Mouse (Mus musculus): ENCODE measurements around the gene Vmn1r94.
"Not testable (repeated sequence)": the region's sequence is repeated elsewhere in the genome, so short reads cannot be mapped to it uniquely, and the experiment has no call there.

Vmn1r94 gene

DNA sequence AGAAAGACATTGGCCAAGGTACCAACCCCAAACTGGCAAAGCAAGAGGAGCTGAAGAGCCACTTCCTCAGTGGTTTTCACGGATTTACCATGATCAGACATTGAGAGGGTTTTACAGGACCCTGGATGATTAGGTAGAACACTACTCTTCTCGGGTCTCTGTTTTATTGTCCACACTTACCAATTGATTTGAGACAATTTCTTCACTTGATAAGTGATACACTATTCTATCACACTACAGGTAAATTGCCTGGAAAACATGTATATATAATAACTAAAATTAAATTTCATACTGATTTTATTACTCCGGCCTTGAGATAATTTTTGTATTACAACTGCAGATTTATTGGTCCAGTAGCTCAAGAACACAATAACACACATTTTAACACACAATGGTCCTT, at the start of gene Vmn1r94:
Gene Vmn1r94, minus strand, starts transcription at position 101 of the 400 bp plus-strand sequence.
- DNase-seq: not testable (repeated sequence)

DNA sequence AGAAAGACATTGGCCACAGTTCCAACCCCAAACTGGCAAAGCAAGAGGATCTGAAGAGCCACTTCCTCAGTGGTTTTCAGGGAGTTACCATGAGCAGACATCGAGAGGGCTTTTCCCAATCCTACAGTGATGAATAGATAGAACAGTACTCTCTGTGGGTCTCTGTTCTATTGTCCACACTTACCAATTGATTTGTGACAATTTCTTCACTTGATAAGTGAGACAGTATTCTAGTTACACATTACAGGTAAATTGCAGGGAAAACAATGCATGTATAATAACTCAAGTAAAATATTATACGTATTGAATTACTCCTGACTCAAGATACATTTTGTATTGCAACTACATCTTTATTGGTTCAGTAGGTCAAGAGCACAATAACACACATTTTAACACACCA, 37.3 kb upstream of the Vmn1r94 start, which contains the start of gene Gm6164:
Gene Gm6164, minus strand, starts transcription at position 101 of the 400 bp plus-strand sequence.
- DNase-seq: not testable (repeated sequence)

DNA sequence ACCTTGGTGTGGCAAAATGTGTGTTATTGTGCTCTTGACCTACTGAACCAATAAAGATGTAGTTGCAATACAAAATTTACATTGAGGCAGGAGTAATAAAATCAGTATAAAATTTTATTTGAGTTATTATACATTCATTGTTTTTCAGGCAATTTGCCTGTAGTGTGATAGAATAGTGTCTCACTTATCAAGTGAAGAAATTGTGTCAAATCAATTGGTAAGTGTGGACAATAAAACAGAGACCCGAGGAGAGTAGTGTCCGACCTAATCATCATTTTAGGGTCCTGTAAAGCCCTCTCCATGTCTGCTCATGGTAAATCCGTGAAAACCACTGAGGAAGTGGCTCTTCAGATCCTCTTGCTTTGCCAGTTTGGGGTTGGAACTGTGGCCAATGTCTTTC, 25.2 kb upstream of the Vmn1r94 start, which contains the start of gene Vmn1r95:
Gene Vmn1r95, plus strand, starts transcription at position 301 of the 400 bp plus-strand sequence.
- DNase-seq: not testable (repeated sequence)

DNA sequence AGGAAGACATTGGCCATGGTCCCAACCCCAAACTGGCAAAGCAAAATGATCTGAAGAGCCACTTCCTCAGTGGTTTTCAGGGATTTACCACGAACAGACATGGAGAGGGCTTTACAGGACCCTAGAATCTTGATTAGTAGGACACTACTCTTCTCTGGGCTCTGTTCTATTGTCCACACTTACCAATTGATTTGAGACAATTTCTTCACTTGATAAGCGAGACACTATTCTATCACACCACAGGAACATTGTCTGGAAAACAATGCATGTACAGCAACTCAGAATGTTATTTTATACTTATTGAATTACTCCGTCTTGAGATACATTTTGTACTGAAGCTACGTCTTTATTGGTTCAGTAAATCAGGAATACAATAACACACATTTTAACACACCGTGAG, 29.2 kb downstream of the Vmn1r94 start, which contains the start of gene Vmn1r93:
Gene Vmn1r93, minus strand, starts transcription at position 101 of the 400 bp plus-strand sequence.
- not testable (repeated sequence) for DNase-seq

DNA sequence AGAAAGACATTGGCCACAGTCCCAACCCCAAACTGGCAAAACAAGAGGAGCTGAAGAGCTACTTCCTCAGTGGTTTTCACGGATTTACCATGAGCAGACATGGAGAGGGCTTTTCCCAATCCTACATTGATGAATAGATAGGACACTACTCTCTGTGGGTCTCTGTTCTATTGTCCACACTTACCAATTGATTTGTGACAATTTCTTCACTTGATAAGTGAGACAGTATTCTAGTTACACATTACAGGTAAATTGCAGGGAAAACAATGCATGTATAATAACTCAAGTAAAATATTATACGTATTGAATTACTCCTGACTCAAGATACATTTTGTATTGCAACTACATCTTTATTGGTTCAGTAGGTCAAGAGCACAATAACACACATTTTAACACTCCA, 45.7 kb downstream of the Vmn1r94 start, which contains the start of gene Gm16442:
Gene Gm16442, minus strand, starts transcription at position 101 of the 400 bp plus-strand sequence.
- not testable (repeated sequence) for DNase-seq
